24 mouse cellular contexts compared by ENCODE assay signal in the genomic region with DNA sequence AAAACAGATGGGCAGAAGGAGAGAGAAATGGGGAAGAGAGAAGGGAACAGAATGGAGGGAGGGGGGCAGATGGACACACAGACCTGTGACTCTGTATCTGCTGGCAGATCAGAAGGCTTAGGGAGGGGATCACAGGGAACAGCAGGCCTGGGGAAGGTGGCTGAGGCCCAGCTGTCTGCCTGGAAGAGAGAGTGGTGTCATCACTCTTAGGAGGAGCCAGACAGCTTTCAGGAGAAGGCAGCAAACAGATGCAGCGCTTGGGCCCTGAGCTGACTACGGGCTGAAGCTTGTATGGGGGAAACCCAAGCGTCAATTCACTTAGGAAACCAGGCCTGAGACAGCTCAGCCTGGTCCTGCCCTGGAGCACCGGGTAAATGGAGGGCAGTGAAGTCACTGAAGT.
"Had no signal": no experiment of that assay in that cellular context is flagged by ENCODE, and none has a peak within 500 bp of the region (broad histone marks: within the 10 kb centered on the region; RNA-seq: fewer than 3 reads in every experiment).

No protein-coding gene starts in this region.

- H3K4me2 ChIP-seq: heart, embryonic 12.5 days; hindbrain, embryonic 12.5 days; hindbrain, embryonic 14.5 days; intestine, embryonic 15.5 days; limb, embryonic 12.5 days had no signal

- H3K27me3 ChIP-seq: hindbrain, embryonic 12.5 days; intestine, embryonic 15.5 days; limb, embryonic 12.5 days had no signal

- H3K4me3 ChIP-seq: gastrocnemius, adult 2 months; heart, adult 2 months; heart, embryonic 12.5 days; hindbrain, embryonic 10.5 days; hindbrain, embryonic 12.5 days; intestine, embryonic 15.5 days; layer of hippocampus, adult 2 months; left cerebral cortex, adult 2 months; limb, embryonic 10.5 days; limb, embryonic 12.5 days had no signal

- DNase-seq: gastrocnemius, adult 2 months; gastrocnemius, postnatal 10 days; gastrocnemius, postnatal 25 days; heart, adult 2 months; heart, postnatal 10 days; heart, postnatal 4 days; kidney, adult 18-20 months; kidney, adult 8-10 months; kidney, postnatal 10 days; kidney, postnatal 25 days; kidney, postnatal 4 days; liver had no signal

- ATAC-seq: hindbrain, embryonic 16.5 days; inflammation-experienced regulatory T-cells, adult 6 months; intestine, embryonic 15.5 days; intestine, postnatal 0 days had no signal

- H3K36me3 ChIP-seq: hindbrain, embryonic 10.5 days; hindbrain, embryonic 12.5 days; intestine, embryonic 15.5 days; limb, embryonic 10.5 days; limb, embryonic 12.5 days had no signal

- H3K9me3 ChIP-seq: hindbrain, embryonic 12.5 days; limb, embryonic 10.5 days had no signal

- H3K4me1 ChIP-seq: hindbrain, embryonic 12.5 days; intestine, embryonic 15.5 days; limb, embryonic 10.5 days; limb, embryonic 12.5 days had no signal

- H3K27ac ChIP-seq: gastrocnemius, adult 2 months; heart, adult 2 months; hindbrain, embryonic 10.5 days; hindbrain, embryonic 12.5 days; hindbrain, embryonic 14.5 days; intestine, embryonic 15.5 days; layer of hippocampus, adult 2 months; left cerebral cortex, adult 2 months; limb, embryonic 10.5 days; limb, embryonic 12.5 days had no signal

- H3K9ac ChIP-seq: heart, embryonic 12.5 days; hindbrain, embryonic 12.5 days; hindbrain, embryonic 14.5 days; intestine, embryonic 15.5 days; limb, embryonic 12.5 days had no signal
